Mouse (Mus musculus) heart, embryonic 14.5 days (tissue): ENCODE data around the gene Efcab11. TPM values are rescaled to one million over a fixed set of nuclear protein-coding genes. Genes with fewer than 3 reads are reported as not detected.
"Not testable (repeated sequence)": the region's sequence is repeated elsewhere in the genome, so short reads cannot be mapped to it uniquely, and the experiment has no call there.

Experiments used
- ATAC-seq: fragments of 200-750 bp; cut with Nextera tagmentation; 2 replicates; pipeline ENCODE4 v1.8.0; 2017; ENCODE audit warnings: low read depth, moderate TSS enrichment; ENCODE audit not compliant: insufficient number of reproducible peaks, insufficient read depth, low FRiP score
- H3K27ac ChIP-seq, 2 experiments: fragments of 200-500 bp in 1 of 2; fragments of 300-500 bp in 1 of 2; sonication (generic) in 1 of 2; replicated peaks in 1 of 2; 2 replicates each; pipeline ENCODE4 v1.5.1; 2012 to 2014; ENCODE audit warnings: low read depth in 2 of 2, low read length in 2 of 2, control low read depth in 1 of 2, mild to moderate bottlenecking in 1 of 2, mixed read lengths in 1 of 2; ENCODE audit not compliant: control insufficient read depth in 1 of 2, insufficient read depth in 1 of 2
- H3K27me3 ChIP-seq: fragments of 300-500 bp; sonication (generic); 2 replicates; pipeline ENCODE4 v1.6.1; 2014; ENCODE audit warnings: mild to moderate bottlenecking, low read length, control low read depth; ENCODE audit not compliant: control insufficient read depth, insufficient read depth
- H3K36me3 ChIP-seq: fragments of 300-500 bp; sonication (generic); 2 replicates; pipeline ENCODE4 v1.6.1; 2014; ENCODE audit warnings: mild to moderate bottlenecking, control low read depth, low read length, mixed read lengths; ENCODE audit not compliant: control insufficient read depth, insufficient read depth
- H3K4me1 ChIP-seq, 2 experiments: fragments of 200-500 bp in 1 of 2; fragments of 300-500 bp in 1 of 2; sonication (generic) in 1 of 2; 2 replicates each; pipeline ENCODE4 v1.6.1; 2012 to 2014; ENCODE audit warnings: low read length in 2 of 2, control low read depth in 1 of 2, mixed read lengths in 1 of 2; ENCODE audit not compliant: control insufficient read depth in 2 of 2, insufficient read depth in 2 of 2
- H3K4me2 ChIP-seq: fragments of 300-500 bp; sonication (generic); 2 replicates; pipeline ENCODE4 v1.6.1; 2014; ENCODE audit warnings: mild to moderate bottlenecking, low read length
- H3K4me3 ChIP-seq, 2 experiments: fragments of 200-500 bp in 1 of 2; fragments of 300-500 bp in 1 of 2; sonication (generic) in 1 of 2; 2 replicates each; pipeline ENCODE4 v1.5.1; 2012 to 2014; ENCODE audit warnings: low read length in 2 of 2, mild to moderate bottlenecking in 2 of 2, control low read depth in 1 of 2, low read depth in 1 of 2, moderate library complexity in 1 of 2; ENCODE audit not compliant: control insufficient read depth in 1 of 2, insufficient read depth in 1 of 2
- H3K9ac ChIP-seq: fragments of 300-500 bp; sonication (generic); 2 replicates; pipeline ENCODE4 v1.6.1; 2014; ENCODE audit warnings: mild to moderate bottlenecking, low read length
- H3K9me3 ChIP-seq: fragments of 300-500 bp; sonication (generic); 2 replicates; pipeline ENCODE4 v1.6.1; 2016; ENCODE audit warnings: low read length, control low read depth; ENCODE audit not compliant: control insufficient read depth
- WGBS: fragments of 180-500 bp; shearing (Covaris S2); extraction: QIAGEN DNeasy Blood & Tissue Kit; methylation state at CpG from one replicate; pipeline ENCODE4 v1.1.7; 2014; 5-methylcytosine and 5-hydroxymethylcytosine counted together
- polyA plus RNA-seq: library from polyadenylated mRNA; unstranded; fragments of >200 nt; fragmentation: Nextera tagmentation; extraction: Ambion mirVana; gene quantifications from 2 replicates; pipeline ENCODE4 v1.2.1, GENCODE M21; 2014

Gene Efcab11
- polyA plus RNA-seq, 1 experiment from 2014 or later, result 11.0 TPM

GRCm38 (mm10) chr12:99833476-99833875, 50.8 kb downstream of the Efcab11 start:
- no peak overlapping the region for H3K27ac ChIP-seq
- H3K27me3 ChIP-seq, result no peaks in the 10 kb centered on the region
- no peaks in the 10 kb centered on the region for H3K36me3 ChIP-seq
- H3K9me3 ChIP-seq, result no peaks in the 10 kb centered on the region
- ATAC-seq, result no peak
- no peak overlapping the region for H3K4me3 ChIP-seq
- no peaks in the 10 kb centered on the region for H3K4me1 ChIP-seq
- H3K9ac ChIP-seq, result no peak overlapping the region
- no peak overlapping the region for H3K4me2 ChIP-seq
- 90% methylated on average over 1 of the region's 1 CpGs for WGBS

- H3K9ac ChIP-seq, result no peak overlapping the region
- H3K4me3 ChIP-seq, result no peak overlapping the region
- ATAC-seq, result no peak
- peak overlapping the region in 1 of 2 experiments; percentile 7; a peak in 1 of 4 replicates for H3K27ac ChIP-seq
- no peaks in the 10 kb centered on the region for H3K36me3 ChIP-seq
- H3K4me2 ChIP-seq, result peak overlapping the region; percentile 1; the same call in 1 of the 2 replicates
- H3K27me3 ChIP-seq, result no peaks in the 10 kb centered on the region
- no peaks in the 10 kb centered on the region for H3K9me3 ChIP-seq
- H3K4me1 ChIP-seq, result peaks cover 2 to 16% of the 10 kb centered on the region in 2 experiments; a peak in 3 of 4 replicates
- 81% methylated on average over 4 of the region's 4 CpGs for WGBS
Measured at GRCm38 (mm10) chr12:99822591-99822990, 61.6 kb downstream of the Efcab11 start.

- Histone ChIP-seq H3K4me1 (peaks cover 2 to 16% of the 10 kb centered on the region in 2 experiments; a peak in 3 of 4 replicates), H3K27ac (no peak overlapping the region), H3K27me3 (no peaks in the 10 kb centered on the region), H3K4me2 (peak overlapping the region; percentile 9; the same call in 1 of the 2 replicates), H3K9ac (no peak overlapping the region), H3K4me3 (no peak overlapping the region), H3K36me3 (no peaks in the 10 kb centered on the region), H3K9me3 (no peaks in the 10 kb centered on the region)
- 66% methylated on average over 12 of the region's 12 CpGs for WGBS
- no peak for ATAC-seq
Measured at GRCm38 (mm10) chr12:99821309-99821934, 62.8 kb downstream of the Efcab11 start.

- Histone ChIP-seq H3K27ac (no peak overlapping the region), H3K36me3 (no peaks in the 10 kb centered on the region), H3K27me3 (no peaks in the 10 kb centered on the region), H3K4me3 (no peak overlapping the region), H3K9ac (no peak overlapping the region), H3K4me2 (no peak overlapping the region), H3K4me1 (peaks cover 2 to 16% of the 10 kb centered on the region in 2 experiments; a peak in 3 of 4 replicates), H3K9me3 (no peaks in the 10 kb centered on the region)
- 70% methylated on average over 4 of the region's 4 CpGs for WGBS
- no peak for ATAC-seq
Measured at GRCm38 (mm10) chr12:99819186-99819974, 64.9 kb downstream of the Efcab11 start.

DNA sequence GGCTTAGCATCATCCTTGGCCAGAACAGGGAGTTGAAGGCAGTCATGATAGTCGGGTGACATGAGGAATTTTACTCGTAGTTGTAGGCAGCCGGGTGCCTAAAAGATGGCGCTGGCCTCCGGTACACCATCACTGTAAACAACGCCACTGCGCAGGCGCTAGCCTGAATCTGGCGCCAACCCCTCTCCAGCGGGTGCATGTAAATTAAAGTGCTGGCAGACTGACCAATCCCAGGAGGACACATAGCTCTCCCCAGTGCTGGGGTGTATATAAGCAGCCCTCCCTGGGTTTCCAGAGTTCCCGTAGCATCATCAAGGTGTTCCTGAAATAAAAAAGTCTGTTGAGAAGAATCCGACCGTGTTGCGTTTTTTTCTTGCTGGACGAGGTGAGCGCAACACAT, 66.2 kb downstream of the Efcab11 start:
- H3K4me3 ChIP-seq, H3K27ac ChIP-seq, H3K9me3 ChIP-seq, H3K27me3 ChIP-seq, H3K4me2 ChIP-seq, H3K36me3 ChIP-seq, ATAC-seq, H3K9ac ChIP-seq: not testable (repeated sequence)
- 94% methylated on average over 16 of the region's 16 CpGs for WGBS
- peaks cover 2 to 16% of the 10 kb centered on the region in 2 experiments; a peak in 3 of 4 replicates for H3K4me1 ChIP-seq

DNA sequence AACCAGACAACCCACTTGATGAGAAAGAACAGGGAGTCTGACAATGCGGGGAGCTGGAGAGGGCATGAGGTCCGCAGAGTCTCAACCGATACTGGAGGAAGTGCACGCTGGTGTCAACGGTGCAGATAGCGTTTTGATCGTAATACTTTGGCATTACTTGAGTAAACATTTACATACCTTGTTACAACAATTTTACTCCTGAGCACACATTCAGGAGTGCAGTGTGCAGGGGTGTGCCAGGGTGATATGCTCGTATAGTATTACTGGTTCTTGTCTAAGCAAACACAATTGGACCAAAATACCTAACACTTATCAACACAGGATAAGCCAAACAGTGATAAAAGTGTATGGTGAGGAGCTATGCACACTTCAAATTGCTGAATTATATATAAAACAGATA, 69.0 kb downstream of the Efcab11 start:
- Histone ChIP-seq H3K27me3 (no peaks in the 10 kb centered on the region), H3K36me3 (no peaks in the 10 kb centered on the region), H3K27ac (no peak overlapping the region), H3K4me1 (no peaks in the 10 kb centered on the region), H3K4me2 (no peak overlapping the region), H3K9ac (no peak overlapping the region), H3K4me3 (no peak overlapping the region), H3K9me3 (no peaks in the 10 kb centered on the region)
- 76% methylated on average over 8 of the region's 8 CpGs for WGBS
- ATAC-seq, result no peak

DNA sequence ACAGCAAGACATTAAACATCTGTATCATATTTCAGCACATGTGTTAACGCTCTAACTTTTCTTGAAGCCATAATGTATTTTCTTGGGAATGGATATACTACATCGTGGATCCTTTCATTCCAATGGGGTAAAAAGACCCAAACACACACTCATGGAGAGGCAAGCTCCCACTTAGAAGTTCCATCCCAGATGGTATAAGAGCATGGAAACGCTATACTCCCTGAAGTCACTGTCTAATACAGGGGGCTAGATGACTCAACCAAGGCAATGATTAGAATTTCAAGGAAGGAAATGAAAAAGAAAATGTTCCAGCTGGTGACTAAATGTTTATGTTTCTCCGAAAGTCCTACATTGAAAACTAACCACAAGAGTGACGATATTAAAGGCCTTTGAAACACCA, 76.3 kb downstream of the Efcab11 start:
- Histone ChIP-seq H3K36me3 (no peaks in the 10 kb centered on the region), H3K27me3 (no peaks in the 10 kb centered on the region), H3K4me3 (no peak overlapping the region), H3K9ac (no peak overlapping the region), H3K4me2 (no peak overlapping the region), H3K9me3 (no peaks in the 10 kb centered on the region), H3K27ac (no peak overlapping the region), H3K4me1 (no peaks in the 10 kb centered on the region)
- ATAC-seq, result no peak
- 80% methylated on average over 5 of the region's 5 CpGs for WGBS
